Mouse (Mus musculus) spleen, embryonic (tissue): Measurements from ENCODE around the gene Gapvd1.
"Not testable (repeated sequence)": the region's sequence is repeated elsewhere in the genome, so short reads cannot be mapped to it uniquely, and the experiment has no call there.

Experiments
- CTCF ChIA-PET: fragments of 350-600 bp; sonication (Branson Sonifier 250); formaldehyde crosslinking; loops from one replicate; lab custom pipeline; 2022; lab: Charles Lee

Gene Gapvd1

DNA sequence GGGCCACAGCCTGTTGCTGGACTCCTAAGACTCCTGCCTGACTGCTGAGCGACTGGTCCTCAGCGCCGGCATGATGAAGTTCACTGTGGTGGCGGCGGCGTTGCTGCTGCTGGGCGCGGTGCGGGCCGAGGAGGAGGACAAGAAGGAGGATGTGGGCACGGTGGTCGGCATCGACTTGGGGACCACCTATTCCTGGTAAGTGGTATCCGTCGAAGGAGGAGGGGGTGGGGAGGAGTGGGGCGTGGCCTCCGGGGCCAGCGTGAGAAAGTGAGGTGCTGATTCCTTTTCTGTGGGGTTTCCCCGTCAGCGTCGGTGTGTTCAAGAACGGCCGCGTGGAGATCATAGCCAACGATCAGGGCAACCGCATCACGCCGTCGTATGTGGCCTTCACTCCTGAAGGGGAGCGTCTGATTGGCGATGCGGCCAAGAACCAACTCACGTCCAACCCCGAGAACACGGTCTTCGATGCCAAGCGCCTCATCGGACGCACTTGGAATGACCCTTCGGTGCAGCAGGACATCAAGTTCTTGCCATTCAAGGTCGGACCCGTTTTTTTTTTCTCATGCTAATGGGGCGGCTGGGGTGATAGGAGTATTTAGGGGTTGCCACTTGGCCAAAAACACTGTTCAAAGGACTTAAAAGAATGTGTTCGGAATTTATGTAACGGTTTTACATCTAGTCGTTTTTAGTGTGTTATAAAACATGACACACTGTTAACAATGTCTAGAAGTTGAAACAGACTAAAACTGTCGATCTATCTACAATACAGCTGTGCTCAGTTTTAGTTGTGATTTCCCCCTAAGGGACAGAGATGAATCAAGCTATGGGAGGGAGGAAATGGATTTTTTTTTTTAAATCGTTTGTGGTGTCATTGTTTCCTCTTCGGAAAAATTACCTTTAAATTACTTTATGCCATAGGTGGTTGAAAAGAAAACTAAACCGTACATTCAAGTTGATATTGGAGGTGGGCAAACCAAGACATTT lies 17.5 kb upstream of the Gapvd1 start:
- CTCF ChIA-PET = interaction anchor here (0.6 to 1.3 kb wide), 5 partner anchors 18 to 1354 kb away, joined by 3 to 5 read pairs (median 4); partner anchors contain the start of gene Gapvd1

DNA sequence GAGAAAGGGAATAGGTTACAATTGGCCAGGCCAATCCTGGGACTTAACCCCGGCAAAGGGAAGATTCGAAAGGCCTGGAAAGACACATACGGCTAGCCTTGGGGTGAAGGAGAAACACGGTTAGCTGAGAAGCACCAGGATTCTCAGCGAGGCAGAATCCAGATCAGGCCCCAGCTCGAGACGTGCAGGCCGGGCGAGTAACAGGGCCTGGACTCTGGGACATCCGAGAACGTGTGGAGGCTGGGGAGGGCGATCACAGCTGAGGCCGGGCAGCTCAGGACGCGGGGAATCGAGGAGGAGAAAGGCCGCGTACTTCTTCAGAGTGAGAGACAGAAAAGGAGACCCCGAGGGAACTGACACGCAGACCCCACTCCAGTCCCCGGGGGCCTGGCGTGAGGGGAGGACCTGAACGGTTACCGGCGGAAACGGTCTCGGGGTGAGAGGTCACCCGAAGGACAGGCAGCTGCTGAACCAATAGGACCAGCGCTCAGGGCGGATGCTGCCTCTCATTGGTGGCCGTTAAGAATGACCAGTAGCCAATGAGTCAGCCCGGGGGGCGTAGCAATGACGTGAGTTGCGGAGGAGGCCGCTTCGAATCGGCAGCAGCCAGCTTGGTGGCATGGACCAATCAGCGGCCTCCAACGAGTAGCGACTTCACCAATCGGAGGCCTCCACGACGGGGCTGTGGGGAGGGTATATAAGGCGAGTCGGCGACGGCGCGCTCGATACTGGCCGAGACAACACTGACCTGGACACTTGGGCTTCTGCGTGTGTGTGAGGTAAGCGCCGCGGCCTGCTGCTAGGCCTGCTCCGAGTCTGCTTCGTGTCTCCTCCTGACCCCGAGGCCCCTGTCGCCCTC lies 16.6 kb upstream of the Gapvd1 start, which contains the start of gene Hspa5:
TSS of gene Hspa5 (plus strand) at position 603 of the 859 bp plus-strand sequence.
- CTCF ChIA-PET = interaction anchor here (0.6 to 1.3 kb wide), 2 partner anchors 17 to 197 kb away, joined by 3 read pairs; partner anchors contain the start of gene Gapvd1

DNA sequence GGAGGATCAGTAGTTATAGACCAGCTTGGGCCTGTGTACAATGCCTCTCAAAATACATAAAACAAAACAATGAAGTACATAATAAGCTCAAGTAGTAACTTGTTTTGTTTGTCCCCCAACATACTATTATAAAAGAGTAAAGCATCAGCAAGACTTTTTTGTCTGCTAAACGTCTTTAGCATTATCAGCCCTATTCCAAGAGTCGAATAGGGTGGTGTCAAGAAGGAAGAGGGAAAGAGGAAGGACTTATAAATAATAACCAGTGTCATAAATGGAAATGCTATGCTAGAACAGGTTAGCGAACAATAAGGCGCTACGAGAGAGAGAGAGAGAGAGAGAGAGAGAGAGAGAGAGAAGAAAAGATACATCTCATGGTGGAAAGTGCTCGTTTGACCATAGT lies 15.9 kb upstream of the Gapvd1 start:
- CTCF ChIA-PET = interaction anchor here (0.5 to 1.3 kb wide), 2 partner anchors 16 to 47 kb away, joined by 3 read pairs; partner anchors contain the start of gene Gapvd1

DNA sequence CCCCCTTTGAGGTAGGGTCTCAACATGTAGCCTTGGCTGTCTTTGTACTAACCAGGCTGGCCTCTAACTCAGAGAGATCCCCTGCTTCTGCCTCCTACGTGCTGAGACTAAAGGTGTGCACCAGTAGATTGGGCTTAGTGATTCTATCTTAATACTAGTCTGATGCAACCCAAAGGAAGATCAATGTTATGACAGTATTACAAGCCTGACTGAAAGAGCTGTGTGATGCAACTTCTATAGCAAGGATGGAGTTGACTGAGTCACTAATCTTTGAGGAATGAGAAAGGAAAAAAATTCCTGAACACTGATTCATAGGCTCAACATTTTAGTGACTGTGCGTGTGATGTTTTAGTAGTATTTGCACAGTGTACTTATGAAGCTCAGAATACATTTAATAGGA lies 15.0 kb upstream of the Gapvd1 start:
- CTCF ChIA-PET = no interaction called here

DNA sequence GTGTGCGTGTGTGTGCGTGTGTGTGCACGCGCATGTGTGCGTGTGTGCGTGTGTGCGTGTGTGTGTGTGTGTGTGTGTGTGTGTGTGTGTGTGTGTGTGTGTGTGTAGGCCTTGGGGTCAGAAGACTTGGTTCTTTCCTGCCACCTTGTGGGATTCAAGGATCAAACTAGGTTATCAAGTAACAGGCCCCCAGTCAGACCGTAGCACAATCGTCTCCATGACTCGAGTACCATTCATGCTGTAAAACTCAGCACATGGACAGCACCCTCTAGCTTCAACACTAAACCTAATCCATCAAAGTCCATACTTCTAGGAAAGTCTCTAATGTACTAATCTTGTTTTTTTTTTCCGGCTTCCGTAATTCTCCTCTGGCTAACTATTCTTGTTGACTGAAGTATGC lies 9.8 kb upstream of the Gapvd1 start:
- CTCF ChIA-PET = no interaction called here

DNA sequence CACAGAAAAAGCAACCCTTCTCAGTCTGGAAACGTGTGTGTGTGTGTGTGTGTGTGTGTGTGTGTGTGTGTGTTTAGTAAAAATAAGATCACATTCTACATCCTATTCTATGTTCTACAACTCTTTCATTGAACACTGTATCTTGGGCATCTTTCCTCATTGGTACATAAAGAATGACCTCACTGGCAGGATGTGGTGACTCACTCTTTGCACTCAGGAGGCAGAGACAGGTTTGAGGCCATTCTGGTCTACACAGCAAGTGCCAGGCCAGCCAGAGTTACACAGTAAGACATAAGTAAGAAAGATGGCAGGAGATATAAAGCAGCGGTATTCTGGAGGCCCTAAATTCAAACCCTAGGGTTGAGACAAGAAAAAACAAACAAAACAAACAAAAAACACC lies 7.8 kb upstream of the Gapvd1 start:
- CTCF ChIA-PET = no interaction called here

DNA sequence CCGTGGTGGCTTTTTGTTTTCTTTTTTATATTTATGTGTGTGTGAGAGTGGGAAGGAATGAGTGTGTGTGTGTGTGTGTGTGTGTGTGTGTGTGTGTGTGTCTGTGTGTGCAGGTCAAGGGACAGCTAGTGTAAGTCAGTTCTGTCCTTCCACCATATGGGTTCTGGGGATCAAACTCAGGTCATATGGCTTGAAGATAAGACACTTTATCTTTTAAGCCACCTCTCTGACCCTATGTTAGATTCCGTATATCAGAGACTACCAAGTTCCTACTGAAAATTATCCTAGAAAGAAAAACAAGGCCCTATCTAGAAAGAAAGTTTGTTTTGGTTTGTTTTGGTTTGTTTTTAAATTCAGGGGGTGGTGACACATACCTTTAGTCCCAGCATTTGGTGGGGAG lies 7.1 kb upstream of the Gapvd1 start:
- CTCF ChIA-PET = no interaction called here

DNA sequence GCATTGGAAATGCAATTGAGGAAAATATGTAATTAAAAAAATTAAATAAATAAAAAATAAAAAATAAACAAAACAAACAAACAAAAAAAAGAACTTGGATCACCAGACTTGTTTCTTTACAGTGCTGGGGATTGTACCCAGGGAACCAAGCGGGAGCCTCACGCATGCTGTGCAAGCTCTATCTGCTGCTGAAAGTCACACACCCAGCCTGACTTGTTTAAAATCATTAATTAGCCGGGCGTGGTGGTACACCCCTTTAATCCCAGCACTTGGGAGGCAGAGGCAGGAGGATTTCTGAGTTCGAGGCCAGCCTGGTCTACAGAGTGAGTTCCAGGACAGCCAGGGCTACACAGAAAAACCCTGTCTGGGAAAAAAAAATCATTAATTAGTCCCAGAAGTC lies 6.2 kb upstream of the Gapvd1 start:
- CTCF ChIA-PET = not testable (repeated sequence)

DNA sequence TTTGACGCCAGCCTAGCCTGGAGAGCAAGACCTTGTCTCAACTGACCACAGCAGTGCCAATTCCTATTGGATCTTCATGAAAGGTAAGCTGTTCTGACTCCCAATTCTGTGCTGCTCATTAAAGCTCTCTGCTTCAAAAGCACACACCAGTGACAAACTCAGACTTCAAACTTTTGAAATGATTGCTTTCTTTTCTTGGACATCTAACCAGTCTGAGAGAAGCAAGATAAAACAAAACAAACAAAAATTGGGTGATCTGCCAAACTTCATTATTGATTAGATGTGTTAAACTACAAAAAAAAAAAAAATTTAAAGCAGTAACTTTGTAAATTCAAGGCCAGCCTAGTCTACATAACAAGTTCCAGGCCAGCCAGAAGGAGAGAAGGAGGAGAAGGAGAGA lies 2.3 kb upstream of the Gapvd1 start:
- CTCF ChIA-PET = interaction anchor here (0.7 kb wide), 1 partner anchor 148 kb away, joined by 3 read pairs; no protein-coding TSS in a partner anchor

DNA sequence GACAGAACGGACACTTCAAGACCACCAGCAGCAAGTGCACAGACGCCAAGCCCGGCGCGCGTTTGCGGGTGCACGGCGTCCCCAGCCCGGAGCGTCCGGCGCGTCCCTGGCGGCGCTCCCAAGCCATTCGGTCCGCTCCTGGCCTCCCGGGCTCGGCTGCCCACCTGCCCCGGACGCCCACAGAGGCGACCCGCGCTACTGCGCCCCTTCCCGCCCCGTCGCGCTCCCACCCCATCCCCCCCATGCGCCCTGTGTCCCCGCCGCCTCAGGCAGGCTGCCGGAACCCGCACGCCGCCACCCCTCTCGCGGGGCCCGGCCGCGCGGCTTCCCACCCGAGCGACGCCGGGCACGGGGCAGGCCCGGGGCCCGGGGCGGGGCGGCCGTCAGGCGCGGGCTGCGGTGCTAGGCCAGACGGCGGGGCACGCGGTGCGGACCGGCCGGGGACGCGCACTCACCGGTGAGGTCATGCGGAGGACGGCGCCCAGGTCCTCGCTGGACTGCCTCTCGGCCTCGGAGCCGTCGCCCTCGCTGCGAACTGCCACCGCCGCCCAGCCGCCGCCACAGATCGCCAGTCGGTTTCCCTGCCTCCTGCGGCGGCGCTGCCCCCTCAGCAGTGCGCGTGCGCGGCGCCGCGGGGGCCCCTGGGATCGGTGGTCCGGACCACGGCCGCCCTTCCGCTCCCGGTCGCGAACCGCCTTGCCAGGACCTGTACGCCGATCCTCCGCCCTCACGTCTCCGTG lies 1.1 kb downstream of the Gapvd1 start:
- CTCF ChIA-PET = interaction anchor here (1.0 kb wide), 1 partner anchor 18 kb away, joined by 3 read pairs; the partner anchor contains the start of gene Hspa5

DNA sequence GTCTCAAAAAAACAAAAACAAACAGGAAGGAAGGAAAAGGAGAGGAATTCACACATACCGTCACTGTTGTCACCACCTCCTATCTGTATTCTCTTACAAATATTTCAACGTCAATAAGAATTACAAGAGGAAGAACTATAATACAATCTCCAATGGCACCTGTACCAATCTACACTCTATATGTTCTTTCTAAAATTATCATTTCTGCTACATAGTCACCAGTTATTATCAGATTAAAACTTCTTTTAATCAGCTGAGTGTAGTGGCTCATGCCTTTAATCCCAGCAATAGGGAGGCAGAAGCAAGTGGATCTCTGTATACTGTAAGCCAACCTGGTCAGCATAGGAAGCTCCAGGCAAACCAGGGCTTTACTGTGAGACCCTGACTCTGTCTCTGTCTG lies 4.8 kb downstream of the Gapvd1 start:
- CTCF ChIA-PET = interaction anchor here (0.5 kb wide), 1 partner anchor 218 kb away, joined by 3 read pairs; no protein-coding TSS in a partner anchor

DNA sequence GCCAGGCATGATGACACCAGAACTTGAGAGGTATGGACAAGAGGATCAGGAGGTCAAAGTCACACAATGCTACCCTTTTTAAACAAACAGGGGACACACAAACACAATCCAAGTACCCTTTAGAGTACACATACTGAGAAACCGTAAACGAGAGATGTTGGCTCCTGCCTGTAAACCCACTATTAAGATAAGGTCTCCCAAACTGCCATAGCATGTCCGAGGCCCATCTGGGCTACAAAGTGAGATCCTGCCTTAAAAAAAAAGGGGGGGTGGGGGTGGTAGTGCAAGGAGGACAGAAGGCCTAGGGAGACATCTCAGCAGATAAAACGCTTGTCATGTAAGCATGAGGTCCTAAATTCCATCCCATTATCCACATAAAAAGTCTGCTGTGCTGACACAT lies 6.6 kb downstream of the Gapvd1 start:
- CTCF ChIA-PET = interaction anchor here (0.6 kb wide), 1 partner anchor 68 kb away, joined by 10 read pairs; no protein-coding TSS in a partner anchor

DNA sequence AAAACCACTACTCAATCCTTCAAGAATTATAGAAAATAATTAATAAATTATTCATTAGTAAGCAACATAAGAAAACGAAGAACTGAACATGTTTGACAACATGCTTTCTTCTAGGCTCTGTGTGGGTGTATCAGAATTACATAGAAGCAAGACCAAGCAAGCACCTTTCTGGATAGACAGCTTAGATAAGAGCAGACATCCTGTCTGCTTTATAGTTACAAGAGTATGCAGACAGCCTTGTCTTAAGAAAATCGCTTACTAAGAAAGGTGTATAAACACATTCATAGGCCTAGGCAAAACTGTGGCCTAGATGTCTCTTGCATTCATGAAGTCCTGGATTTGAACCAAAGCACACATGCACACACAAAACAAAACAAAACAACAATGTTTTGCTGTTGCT lies 9.4 kb downstream of the Gapvd1 start:
- CTCF ChIA-PET = no interaction called here

DNA sequence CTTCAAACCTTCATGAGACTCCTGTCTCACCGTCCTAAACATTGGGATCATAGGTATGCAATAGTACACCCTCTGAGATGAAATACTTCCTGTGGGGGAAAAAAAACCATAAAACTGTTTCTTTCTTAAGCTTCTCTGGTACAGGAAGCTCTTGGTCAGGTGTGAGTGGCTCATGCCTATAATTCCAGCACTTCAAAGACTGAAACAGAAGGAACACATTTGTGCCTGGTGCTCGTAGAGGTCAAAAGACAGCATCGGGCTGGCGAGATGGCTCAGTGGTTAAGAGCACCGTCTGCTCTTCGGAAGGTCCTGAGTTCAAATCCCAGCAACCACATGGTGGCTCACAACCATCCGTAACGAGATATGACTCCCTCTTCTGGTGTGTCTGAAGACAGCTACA lies 10.6 kb downstream of the Gapvd1 start:
- CTCF ChIA-PET = interaction anchor here (0.7 kb wide), 1 partner anchor 237 kb away, joined by 11 read pairs; no protein-coding TSS in a partner anchor

DNA sequence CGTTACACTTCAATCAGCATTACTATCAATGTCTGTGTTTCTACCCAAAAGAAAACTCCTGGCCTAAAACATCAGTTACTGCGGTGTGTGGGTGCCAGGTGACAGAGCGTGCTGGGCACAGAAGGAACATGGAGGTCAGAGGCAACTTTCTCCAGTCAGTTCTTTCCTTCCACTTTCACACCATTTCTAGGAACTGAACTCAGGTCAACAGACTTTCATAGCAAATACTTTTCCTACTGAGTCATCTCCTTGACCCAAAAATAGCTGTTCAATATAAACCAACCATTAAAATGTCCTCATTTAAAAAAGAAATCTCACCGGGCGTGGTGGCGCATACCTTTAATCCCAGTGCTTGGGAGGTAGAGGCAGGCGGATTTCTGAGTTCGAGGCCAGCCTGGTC lies 12.4 kb downstream of the Gapvd1 start:
- CTCF ChIA-PET = no interaction called here

DNA sequence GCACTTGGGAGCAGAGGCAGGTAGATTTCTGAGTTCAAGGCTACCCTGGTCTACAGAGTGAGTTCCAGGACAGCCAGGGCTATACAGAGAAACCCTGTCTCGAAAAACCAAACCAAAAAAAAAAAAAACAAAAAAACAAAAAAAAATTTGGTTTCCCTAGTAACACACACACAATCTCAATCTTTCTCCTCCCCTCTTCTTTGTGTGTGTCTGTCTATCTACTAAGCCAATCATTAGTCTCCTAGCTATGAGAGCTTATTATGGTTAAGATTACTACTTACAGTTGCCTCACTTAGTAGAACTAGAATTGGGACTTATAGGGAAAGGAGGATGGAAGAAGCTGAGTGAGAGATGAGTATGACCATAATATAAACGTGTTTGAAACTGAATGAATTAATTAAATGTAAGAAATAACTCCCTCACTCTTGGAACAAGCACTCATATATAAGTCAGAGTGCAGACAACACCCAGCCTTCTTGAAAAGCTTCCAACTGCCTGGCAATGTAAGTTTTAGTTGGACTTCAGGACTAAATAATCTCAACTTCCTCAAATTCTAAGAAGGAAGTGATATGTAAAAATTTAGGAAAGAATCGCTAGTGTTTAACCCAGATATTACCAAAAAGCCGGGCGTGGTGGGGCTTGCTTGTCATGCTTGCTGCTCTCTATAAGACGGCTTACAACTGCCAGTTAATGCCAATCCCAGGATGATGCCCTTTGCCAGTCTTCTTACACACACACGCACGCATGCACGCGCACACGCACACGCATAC lies 13.5 kb downstream of the Gapvd1 start:
- CTCF ChIA-PET = no interaction called here

DNA sequence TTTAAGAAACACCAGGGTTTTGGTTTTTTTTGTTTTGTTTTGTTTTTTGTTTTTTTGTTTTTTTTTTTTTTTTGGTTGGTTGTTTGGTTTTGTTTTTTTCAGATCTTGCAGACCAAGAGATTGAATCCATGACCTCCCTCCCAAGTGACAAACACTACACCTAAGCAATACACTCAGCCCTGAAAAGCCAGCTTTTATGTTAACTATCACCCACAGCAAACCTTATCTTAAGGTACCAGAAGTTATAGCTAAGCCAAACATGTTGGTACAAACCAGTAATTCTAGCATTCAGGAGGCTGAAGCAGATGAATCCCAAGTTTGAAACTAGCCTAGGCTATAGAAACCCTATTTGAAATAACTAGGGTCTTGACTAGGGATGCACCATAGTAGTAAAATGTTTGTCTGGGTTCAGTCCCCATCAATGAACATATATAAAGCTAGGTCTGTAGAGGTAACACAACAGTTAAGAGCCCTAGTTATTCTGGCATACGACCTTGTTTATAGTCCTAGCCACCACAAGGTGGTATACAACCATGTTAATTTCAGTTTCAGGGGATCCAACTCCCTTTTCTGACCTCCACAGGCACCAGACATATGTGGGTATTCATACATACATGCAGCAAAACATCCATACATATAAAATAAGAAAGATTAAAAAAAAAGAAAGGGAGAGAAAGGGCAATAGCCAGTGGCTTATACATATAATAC lies 15.2 kb downstream of the Gapvd1 start:
- CTCF ChIA-PET = interaction anchor here (0.7 kb wide), 1 partner anchor 400 kb away, joined by 12 read pairs; no protein-coding TSS in a partner anchor

DNA sequence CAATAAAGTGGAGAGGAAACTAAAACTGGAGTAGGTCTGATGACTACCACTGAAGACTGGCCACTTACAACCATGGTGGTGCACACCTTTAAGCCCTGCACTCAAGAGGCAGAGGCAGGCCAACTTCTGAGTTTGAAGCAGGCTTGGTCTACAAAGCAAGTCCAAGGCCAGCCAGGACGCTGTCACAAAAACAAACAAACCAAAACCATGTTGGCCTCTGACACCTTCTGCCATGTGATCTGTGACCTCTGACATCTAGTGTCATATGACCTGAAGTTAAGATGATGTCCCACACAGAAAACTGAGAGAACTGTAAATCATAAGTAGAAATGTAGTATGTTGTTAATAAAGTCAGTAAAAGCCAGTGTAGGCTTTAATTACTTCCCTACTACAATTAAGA lies 17.1 kb downstream of the Gapvd1 start:
- CTCF ChIA-PET = no interaction called here

DNA sequence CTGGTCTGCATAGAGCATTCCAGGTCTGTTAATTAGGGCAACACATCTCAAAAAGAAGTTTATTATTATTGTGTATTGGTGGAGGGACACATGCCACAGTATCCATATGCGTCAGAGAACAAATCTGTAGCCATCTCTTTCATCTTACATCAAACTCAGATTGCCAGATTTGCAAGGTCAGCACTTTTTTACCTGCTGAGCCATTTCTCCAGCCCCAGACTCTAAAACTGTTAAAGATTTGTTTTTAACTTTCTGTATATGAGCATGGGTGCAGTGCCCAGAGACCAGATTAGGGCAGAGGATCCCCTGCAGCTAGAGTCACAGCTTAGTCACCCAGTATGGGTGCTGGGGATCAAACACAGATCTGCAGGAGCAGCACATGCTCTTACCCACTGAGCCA lies 18.4 kb downstream of the Gapvd1 start:
- CTCF ChIA-PET = no interaction called here
